Mouse (Mus musculus) lung, postnatal 0 days (tissue): Measurements from ENCODE around the gene Rptor.

Experiments
- CTCF ChIP-seq: IDR thresholded peaks from 2 replicates; pipeline ENCODE4 v1.5.1; 2016; ENCODE audit warnings: antibody characterized with exemption, mild to moderate bottlenecking
- EP300 ChIP-seq: IDR thresholded peaks from 2 replicates; pipeline ENCODE4 v1.6.1; 2016; ENCODE audit warnings: antibody characterized with exemption, mild to moderate bottlenecking, control low read depth

DNA sequence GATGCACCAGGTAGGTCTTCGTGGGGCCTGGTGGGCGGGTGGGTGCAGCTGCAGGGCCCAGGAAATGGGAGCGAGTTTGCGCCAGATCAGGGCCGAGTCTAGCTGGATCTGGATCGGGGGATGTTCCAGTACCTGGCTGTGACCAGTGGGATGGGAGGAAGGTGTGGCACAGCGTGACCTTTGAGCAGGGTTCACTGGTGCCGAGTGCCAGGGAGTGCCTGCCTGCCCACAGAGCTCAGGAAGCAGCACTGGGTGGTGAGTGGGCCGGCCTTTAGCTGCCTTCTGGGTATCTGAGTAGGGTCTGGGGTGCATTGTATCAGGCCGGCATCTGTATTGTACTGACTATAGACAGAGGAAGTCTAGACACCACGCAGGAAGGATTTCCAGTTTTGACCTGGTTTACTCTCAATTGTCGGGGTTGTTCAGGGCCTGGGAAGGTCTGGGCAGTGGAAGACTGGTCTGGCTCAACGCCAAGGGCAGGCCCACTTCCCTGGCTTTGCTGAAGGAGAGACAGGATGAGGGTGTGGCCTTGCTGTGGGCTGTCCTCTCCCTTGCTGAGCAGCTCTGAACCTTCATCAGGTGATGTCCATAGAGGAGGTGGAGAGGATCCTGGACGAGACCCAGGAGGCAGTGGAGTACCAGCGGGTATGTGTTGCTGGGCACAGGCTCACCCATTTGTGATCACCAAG lies 313.5 kb downstream of the Rptor start:
- no peak for TF ChIP-seq CTCF
- TF ChIP-seq EP300 = peak; percentile 38; the same call in 1 of the 2 replicates
